Mouse (Mus musculus): ENCODE results near the gene Atp5j2. TPM values are rescaled to one million over a fixed set of nuclear protein-coding genes. Genes with fewer than 3 reads are reported as not detected.
"Not testable (repeated sequence)": the region's sequence is repeated elsewhere in the genome, so short reads cannot be mapped to it uniquely, and the experiment has no call there.

The Atp5j2 gene
- 691 and 724 TPM in 2 replicates for polyA plus RNA-seq (2015; fragmentation: Nextera tagmentation; extraction: Ambion mirVana)

- peak within 1 kb of the TSS; percentile 79 for H3K9ac ChIP-seq
- H3K4me2 ChIP-seq = peak within 1 kb of the TSS; percentile 72
- H3K9me3 ChIP-seq = no peaks in the 10 kb centered on the region
- ATAC-seq (ENCODE audit: borderline replicate concordance, extremely low read depth, low FRiP score, low TSS enrichment) = no peak
- H3K4me3 ChIP-seq = peak within 1 kb of the TSS; percentile 66
- H3K36me3 ChIP-seq = peaks cover 27% of the 10 kb centered on the region
- H3K4me1 ChIP-seq = peaks cover 13% of the 10 kb centered on the region
- no peaks in the 10 kb centered on the region for H3K27me3 ChIP-seq
- peak within 1 kb of the TSS; percentile 79 for H3K27ac ChIP-seq
- WGBS = 82% methylated on average over 2 of the region's 2 CpGs
These were observed at the start of gene Atp5j2 for GRCm38 (mm10) chr5:145191962-145192361. TSS of gene Atp5j2 (minus strand) at chr5:145192062.

DNA sequence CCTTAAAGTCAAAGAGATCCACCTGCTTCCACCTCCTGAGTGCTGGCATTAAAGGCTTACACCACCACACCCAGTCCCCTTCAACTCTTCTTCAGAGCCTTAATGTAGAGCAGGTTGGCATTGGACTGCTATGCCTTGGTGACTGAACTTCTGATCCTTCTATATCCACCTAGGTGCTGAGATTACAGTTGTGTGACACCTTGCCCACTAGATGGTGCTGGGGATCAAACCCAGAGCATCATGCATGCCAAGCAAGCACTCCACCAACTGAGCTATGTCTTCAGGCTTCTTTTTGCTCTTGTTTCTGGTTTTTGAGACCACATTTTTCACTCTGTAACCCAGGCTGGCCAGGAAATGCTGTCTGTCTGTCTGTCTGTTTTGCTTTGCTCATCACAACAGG, 42.8 kb upstream of the Atp5j2 start:
- ATAC-seq (ENCODE audit: borderline replicate concordance, extremely low read depth, low FRiP score, low TSS enrichment) = no peak
- H3K4me2 ChIP-seq = no peak overlapping the region
- H3K27ac ChIP-seq = no peak overlapping the region
- H3K4me3 ChIP-seq = no peak overlapping the region
- no peaks in the 10 kb centered on the region for H3K27me3 ChIP-seq
- no peak overlapping the region for H3K9ac ChIP-seq
- H3K36me3 ChIP-seq = peaks cover 53% of the 10 kb centered on the region
- H3K9me3 ChIP-seq = no peaks in the 10 kb centered on the region
- H3K4me1 ChIP-seq = peaks cover 16% of the 10 kb centered on the region

DNA sequence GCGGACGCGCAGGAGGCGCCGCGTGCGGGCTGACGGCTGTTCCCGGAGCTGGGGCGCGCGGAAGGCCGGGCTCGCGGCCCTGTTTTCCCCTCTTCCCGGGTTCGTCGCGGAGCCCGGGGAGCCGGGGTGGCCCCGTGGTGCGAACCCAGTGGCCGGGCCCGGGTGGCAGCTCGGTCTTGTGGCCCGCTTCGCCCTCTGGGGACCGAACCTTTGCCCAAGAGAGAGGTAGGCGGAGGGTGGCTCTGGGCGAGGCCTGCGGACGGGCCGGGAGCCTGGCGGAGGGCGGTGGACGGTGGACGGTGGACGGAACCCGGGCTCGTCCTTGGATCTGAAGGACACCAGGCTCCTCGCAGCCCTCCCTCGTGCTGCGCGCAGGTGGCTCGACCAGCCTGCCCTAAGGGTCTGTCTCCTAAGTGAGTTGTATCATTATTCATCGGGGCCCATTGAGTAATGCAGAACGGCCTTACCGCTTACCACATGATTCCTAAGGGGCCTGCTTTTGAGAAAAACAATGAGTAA, 40.1 kb upstream of the Atp5j2 start:
- WGBS = under 1% methylated on average over 34 of the region's 49 CpGs
- peaks cover 16% of the 10 kb centered on the region for H3K4me1 ChIP-seq
- ATAC-seq (ENCODE audit: borderline replicate concordance, extremely low read depth, low FRiP score, low TSS enrichment) = peak; percentile 45; the same call in 1 of the 2 replicates

GRCm38 (mm10) chr5:145231367-145231871, 39.6 kb upstream of the Atp5j2 start, which contains the start of gene Zfp655:
TSS of gene Zfp655 (plus strand) at chr5:145231715.
- WGBS = under 1% methylated on average over 42 of the region's 42 CpGs
- Histone ChIP-seq H3K36me3 (peaks cover 29% of the 10 kb centered on the region), H3K9ac (peak within 1 kb of the TSS; percentile 98)

More for the DNA sequence above, 40.1 kb upstream of the Atp5j2 start:
- Histone ChIP-seq H3K4me3 (peak overlapping the region; percentile 95), H3K9ac (peak overlapping the region; percentile 98), H3K36me3 (peaks cover 33% of the 10 kb centered on the region), H3K9me3 (no peaks in the 10 kb centered on the region), H3K27me3 (no peaks in the 10 kb centered on the region), H3K27ac (peak overlapping the region; percentile 76), H3K4me2 (peak overlapping the region; percentile 76)

DNA sequence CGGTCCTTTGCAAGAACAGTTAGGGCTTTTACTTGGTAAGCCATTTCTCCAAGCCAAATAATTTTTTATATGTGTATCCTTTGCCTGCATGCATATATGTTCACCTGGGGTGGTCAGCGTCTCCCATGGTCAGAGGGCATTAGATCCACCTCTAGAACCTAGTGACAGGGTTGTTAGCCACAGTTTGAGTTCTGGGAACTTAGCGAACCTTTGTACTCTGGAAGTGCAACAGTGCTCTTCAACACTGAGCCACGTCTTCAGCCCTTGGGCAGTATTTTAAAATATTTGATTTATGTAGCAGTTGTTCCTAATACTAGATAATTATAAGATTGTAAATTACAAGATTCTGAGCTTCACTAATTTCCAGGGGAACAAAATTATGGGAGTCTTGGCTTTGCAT, 38.8 kb upstream of the Atp5j2 start:
- Histone ChIP-seq H3K9ac (no peak overlapping the region; the same call in 1 of the 2 replicates), H3K4me2 (peak overlapping the region; percentile 76), H3K4me1 (peaks cover 16% of the 10 kb centered on the region), H3K9me3 (no peaks in the 10 kb centered on the region), H3K27ac (no peak overlapping the region), H3K4me3 (peak overlapping the region; percentile 95), H3K27me3 (no peaks in the 10 kb centered on the region), H3K36me3 (peaks cover 22% of the 10 kb centered on the region)
- 86% methylated on average over 4 of the region's 4 CpGs for WGBS
- ATAC-seq (ENCODE audit: borderline replicate concordance, extremely low read depth, low FRiP score, low TSS enrichment) = no peak

More at GRCm38 (mm10) chr5:145231367-145231871, 39.6 kb upstream of the Atp5j2 start, which contains the start of gene Zfp655:
- Histone ChIP-seq H3K9me3 (no peaks in the 10 kb centered on the region), H3K4me2 (peak within 1 kb of the TSS; percentile 76), H3K27me3 (no peaks in the 10 kb centered on the region), H3K4me3 (peak within 1 kb of the TSS; percentile 95), H3K27ac (peak within 1 kb of the TSS; percentile 76), H3K4me1 (peaks cover 16% of the 10 kb centered on the region)
- ATAC-seq (ENCODE audit: borderline replicate concordance, extremely low read depth, low FRiP score, low TSS enrichment) = peak; percentile 98

DNA sequence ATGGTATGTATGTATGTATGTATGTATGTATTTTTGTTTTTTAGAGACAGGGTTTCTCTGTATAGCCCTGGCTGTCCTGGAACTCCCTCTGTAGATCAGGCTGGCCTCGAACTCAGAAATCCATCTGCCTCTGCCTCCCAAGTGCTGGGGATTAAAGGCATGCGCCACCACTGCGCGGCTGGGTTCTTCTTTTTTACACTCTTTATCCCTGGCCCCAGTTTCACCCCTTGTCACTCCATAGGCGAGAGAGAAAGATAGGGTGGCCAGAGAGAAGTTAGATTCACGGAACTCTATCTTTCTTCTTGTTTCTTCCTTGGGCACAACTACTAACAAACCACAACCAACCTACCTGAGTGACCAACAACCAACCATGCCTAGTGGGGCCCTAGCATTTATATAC, 37.4 kb upstream of the Atp5j2 start:
- H3K4me3 ChIP-seq; H3K27ac ChIP-seq; H3K9me3 ChIP-seq; H3K9ac ChIP-seq; H3K36me3 ChIP-seq; H3K27me3 ChIP-seq; H3K4me2 ChIP-seq; ATAC-seq (ENCODE audit: borderline replicate concordance, extremely low read depth, low FRiP score, low TSS enrichment): not testable (repeated sequence)
- 74% methylated on average over 6 of the region's 6 CpGs for WGBS
- peaks cover 16% of the 10 kb centered on the region for H3K4me1 ChIP-seq

GRCm38 (mm10) chr5:145226453-145226852, 34.6 kb upstream of the Atp5j2 start:
- H3K4me3 ChIP-seq = no peak overlapping the region
- H3K27ac ChIP-seq = no peak overlapping the region
- peaks cover 5% of the 10 kb centered on the region; the same call in 1 of the 2 replicates for H3K36me3 ChIP-seq
- no peak for ATAC-seq (ENCODE audit: borderline replicate concordance, extremely low read depth, low FRiP score, low TSS enrichment)
- no peak overlapping the region for H3K4me2 ChIP-seq
- WGBS = 51% methylated on average over 2 of the region's 2 CpGs
- H3K27me3 ChIP-seq = no peaks in the 10 kb centered on the region
- no peak overlapping the region for H3K9ac ChIP-seq
- peaks cover 5% of the 10 kb centered on the region; the same call in 1 of the 2 replicates for H3K4me1 ChIP-seq
- H3K9me3 ChIP-seq = no peaks in the 10 kb centered on the region

- no peaks in the 10 kb centered on the region for H3K4me1 ChIP-seq
- H3K27ac ChIP-seq = no peak overlapping the region
- H3K4me2 ChIP-seq = no peak overlapping the region
- H3K4me3 ChIP-seq = no peak overlapping the region
- peaks cover 27% of the 10 kb centered on the region; the same call in 1 of the 2 replicates for H3K36me3 ChIP-seq
- no peak overlapping the region for H3K9ac ChIP-seq
- no peak for ATAC-seq (ENCODE audit: borderline replicate concordance, extremely low read depth, low FRiP score, low TSS enrichment)
- 77% methylated on average over 12 of the region's 12 CpGs for WGBS
- no peaks in the 10 kb centered on the region for H3K27me3 ChIP-seq
- no peaks in the 10 kb centered on the region for H3K9me3 ChIP-seq
These were observed 31.5 kb upstream of the Atp5j2 start for GRCm38 (mm10) chr5:145223395-145223794.

DNA sequence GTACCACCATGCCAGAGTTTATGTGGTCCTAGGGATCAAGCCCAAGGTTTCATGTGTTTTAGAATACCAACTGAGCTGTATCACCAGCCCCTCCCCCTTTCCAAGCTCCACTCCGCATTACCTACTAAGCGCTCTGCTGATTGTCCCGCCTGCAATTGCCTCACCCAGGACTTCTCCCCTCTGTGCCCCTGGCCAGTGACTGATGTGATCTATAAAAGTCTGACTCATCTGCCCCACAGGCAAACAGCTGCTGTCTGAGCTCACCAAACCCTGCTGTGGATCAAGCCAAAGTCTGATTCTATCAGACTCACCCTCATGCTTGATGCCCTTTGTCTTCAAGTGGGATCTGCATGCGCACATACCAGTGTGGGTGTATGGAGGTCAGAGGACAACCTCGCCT, 31.0 kb upstream of the Atp5j2 start:
- H3K27me3 ChIP-seq = no peaks in the 10 kb centered on the region
- ATAC-seq (ENCODE audit: borderline replicate concordance, extremely low read depth, low FRiP score, low TSS enrichment) = no peak
- no peak overlapping the region for H3K4me3 ChIP-seq
- no peak overlapping the region for H3K9ac ChIP-seq
- H3K9me3 ChIP-seq = no peaks in the 10 kb centered on the region
- no peaks in the 10 kb centered on the region for H3K4me1 ChIP-seq
- H3K4me2 ChIP-seq = no peak overlapping the region
- H3K36me3 ChIP-seq = peaks cover 32% of the 10 kb centered on the region; the same call in 1 of the 2 replicates
- H3K27ac ChIP-seq = no peak overlapping the region
- WGBS = 83% methylated on average over 5 of the region's 5 CpGs

- 90% methylated on average over 8 of the region's 8 CpGs for WGBS
These were observed 28.1 kb upstream of the Atp5j2 start for GRCm38 (mm10) chr5:145219981-145220380.

DNA sequence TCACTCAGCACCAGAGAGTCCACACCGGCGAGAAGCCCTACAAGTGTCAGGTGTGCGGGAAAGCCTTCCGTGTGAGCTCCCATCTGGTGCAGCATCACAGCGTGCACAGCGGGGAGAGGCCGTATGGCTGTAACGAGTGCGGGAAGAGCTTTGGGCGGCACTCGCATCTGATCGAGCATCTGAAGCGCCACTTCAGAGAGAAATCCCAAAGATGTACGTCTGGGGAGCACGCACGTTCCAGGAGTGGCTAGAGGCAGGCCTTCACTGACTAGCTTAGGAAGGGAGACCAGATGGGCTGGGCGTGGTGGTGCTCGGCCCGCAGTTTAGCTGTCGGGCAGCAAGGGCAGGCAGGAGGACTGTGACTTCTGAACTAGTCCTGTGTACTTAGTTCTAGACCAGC, 26.8 kb upstream of the Atp5j2 start:
- H3K4me1 ChIP-seq = no peaks in the 10 kb centered on the region
- peaks cover 36% of the 10 kb centered on the region; the same call in 1 of the 2 replicates for H3K36me3 ChIP-seq
- no peak for ATAC-seq (ENCODE audit: borderline replicate concordance, extremely low read depth, low FRiP score, low TSS enrichment)
- no peaks in the 10 kb centered on the region for H3K9me3 ChIP-seq
- no peak overlapping the region for H3K27ac ChIP-seq
- no peak overlapping the region for H3K4me3 ChIP-seq
- no peak overlapping the region for H3K9ac ChIP-seq
- no peak overlapping the region for H3K4me2 ChIP-seq
- no peaks in the 10 kb centered on the region for H3K27me3 ChIP-seq
- WGBS = 93% methylated on average over 20 of the region's 20 CpGs

More at GRCm38 (mm10) chr5:145219981-145220380, 28.1 kb upstream of the Atp5j2 start:
- Histone ChIP-seq H3K36me3 (peaks cover 32% of the 10 kb centered on the region; the same call in 1 of the 2 replicates), H3K4me2 (no peak overlapping the region), H3K27ac (no peak overlapping the region), H3K9me3 (no peaks in the 10 kb centered on the region), H3K4me3 (no peak overlapping the region), H3K9ac (no peak overlapping the region), H3K27me3 (no peaks in the 10 kb centered on the region), H3K4me1 (no peaks in the 10 kb centered on the region)
- ATAC-seq (ENCODE audit: borderline replicate concordance, extremely low read depth, low FRiP score, low TSS enrichment) = no peak

- no peaks in the 10 kb centered on the region for H3K9me3 ChIP-seq
- no peak for ATAC-seq (ENCODE audit: borderline replicate concordance, extremely low read depth, low FRiP score, low TSS enrichment)
- no peak overlapping the region for H3K9ac ChIP-seq
- H3K4me3 ChIP-seq = no peak overlapping the region
- no peak overlapping the region for H3K4me2 ChIP-seq
- H3K4me1 ChIP-seq = no peaks in the 10 kb centered on the region
- H3K36me3 ChIP-seq = peaks cover 38% of the 10 kb centered on the region; the same call in 1 of the 2 replicates
- no peaks in the 10 kb centered on the region for H3K27me3 ChIP-seq
- WGBS = 95% methylated on average over 21 of the region's 21 CpGs
- no peak overlapping the region for H3K27ac ChIP-seq
These were observed 26.3 kb upstream of the Atp5j2 start for GRCm38 (mm10) chr5:145218206-145218605.

All from lung, embryonic 15.5 days (tissue).